Mouse (Mus musculus): ENCODE data around the gene Cenpv.
"Not testable (repeated sequence)": the region's sequence is repeated elsewhere in the genome, so short reads cannot be mapped to it uniquely, and the experiment has no call there.

Gene Cenpv

GRCm38 (mm10) chr11:62553633-62554032, 14.6 kb upstream of the Cenpv start:
- no peak for DNase-seq

- no peak for DNase-seq
These were observed 14.1 kb upstream of the Cenpv start for GRCm38 (mm10) chr11:62553186-62553585.

GRCm38 (mm10) chr11:62551226-62552119, 12.4 kb upstream of the Cenpv start:
- DNase-seq: peak; percentile 89

GRCm38 (mm10) chr11:62550727-62551225, 11.7 kb upstream of the Cenpv start, which contains the start of gene Ubb:
TSS of gene Ubb (plus strand) at chr11:62551171.
- peak; percentile 99 for DNase-seq

GRCm38 (mm10) chr11:62550227-62550685, 11.2 kb upstream of the Cenpv start:
- DNase-seq: peak; percentile 41 to 53

- no peak for DNase-seq
These were observed 10.7 kb upstream of the Cenpv start for GRCm38 (mm10) chr11:62549782-62550181.

GRCm38 (mm10) chr11:62543991-62544390, 4.9 kb upstream of the Cenpv start:
- DNase-seq: no peak

GRCm38 (mm10) chr11:62541581-62541980, 2.5 kb upstream of the Cenpv start:
- DNase-seq: no peak

- no peak for DNase-seq
These were observed 1.9 kb upstream of the Cenpv start for GRCm38 (mm10) chr11:62540969-62541368.

GRCm38 (mm10) chr11:62540167-62540566, 1.1 kb upstream of the Cenpv start:
- DNase-seq: no peak

GRCm38 (mm10) chr11:62538321-62539088, 556 bp downstream of the Cenpv start:
- peak; percentile 38 to 56 for DNase-seq

GRCm38 (mm10) chr11:62537590-62537989, 1.5 kb downstream of the Cenpv start:
- no peak for DNase-seq

GRCm38 (mm10) chr11:62537089-62537488, 2.0 kb downstream of the Cenpv start:
- no peak for DNase-seq

- DNase-seq: no peak
These were observed 16.8 kb downstream of the Cenpv start for GRCm38 (mm10) chr11:62522283-62522682.

- no peak for DNase-seq
These were observed 20.1 kb downstream of the Cenpv start for GRCm38 (mm10) chr11:62518991-62519390.

- no peak for DNase-seq
These were observed 25.8 kb downstream of the Cenpv start for GRCm38 (mm10) chr11:62513311-62513710.

- DNase-seq: no peak
These were observed 26.5 kb downstream of the Cenpv start for GRCm38 (mm10) chr11:62512529-62513080.

- peak in 1 of 2 experiments; percentile 29 for DNase-seq
These were observed 27.4 kb downstream of the Cenpv start for GRCm38 (mm10) chr11:62511444-62512202.

- DNase-seq: no peak
These were observed 28.1 kb downstream of the Cenpv start for GRCm38 (mm10) chr11:62510956-62511355.

- no peak for DNase-seq
These were observed 29.5 kb downstream of the Cenpv start for GRCm38 (mm10) chr11:62509571-62509970.

- DNase-seq: not testable (repeated sequence)
These were observed 30.2 kb downstream of the Cenpv start for GRCm38 (mm10) chr11:62508816-62509215.

GRCm38 (mm10) chr11:62508365-62508764, 30.7 kb downstream of the Cenpv start:
- DNase-seq: not testable (repeated sequence)

Data from thymus, postnatal 36 days (tissue).